Mouse (Mus musculus): Measurements from ENCODE around the gene Ccdc184.

- TF ChIP-seq GATA1 (IDR thresholded peaks at IDR 0.05; ENCODE audit: low read length) (no peak), TAL1 (IDR thresholded peaks at IDR 0.05; ENCODE audit: low read length) (no peak)
These were observed 11.7 kb upstream of the Ccdc184 start for GRCm38 (mm10) chr15:98155272-98155671.
